Mouse (Mus musculus) lung, postnatal 0 days (tissue): ENCODE measurements around the gene Zbtb42. TPM values are rescaled to one million over a fixed set of nuclear protein-coding genes. Genes with fewer than 3 reads are reported as not detected.
A peak's percentile ranks its signal among the peaks of the same experiment; 100 is the strongest.

ENCODE experiments used
- ATAC-seq: fragments of 200-750 bp; cut with Nextera tagmentation; 2 replicates; pipeline ENCODE4 v1.8.0; 2017; ENCODE audit warnings: moderate library complexity
- DNase-seq: peaks from one replicate; pipeline ENCODE4 v3.0.0-alpha.2; 2016; ENCODE audit warnings: low spot score
- H3K27ac ChIP-seq: fragments of 300-500 bp; sonication (generic); 2 replicates; pipeline ENCODE4 v1.5.1; 2014; ENCODE audit warnings: antibody characterized with exemption, mild to moderate bottlenecking, low read length, mixed read lengths
- H3K27me3 ChIP-seq: fragments of 300-500 bp; sonication (generic); replicated peaks from 2 replicates; pipeline ENCODE4 v1.6.1; 2014; ENCODE audit warnings: low read length, mixed read lengths; ENCODE audit not compliant: insufficient read depth
- H3K36me3 ChIP-seq: fragments of 300-500 bp; sonication (generic); 2 replicates; pipeline ENCODE4 v1.6.1; 2014; ENCODE audit warnings: low read length, mixed read lengths; ENCODE audit not compliant: insufficient read depth
- H3K4me1 ChIP-seq: fragments of 300-500 bp; sonication (generic); 2 replicates; pipeline ENCODE4 v1.6.1; 2014; ENCODE audit warnings: antibody characterized with exemption, low read depth, low read length, mixed read lengths; ENCODE audit not compliant: insufficient read depth
- H3K4me2 ChIP-seq: fragments of 300-500 bp; sonication (generic); replicated peaks from 2 replicates; pipeline ENCODE4 v1.6.1; 2014; ENCODE audit warnings: low read depth, mild to moderate bottlenecking, low read length, moderate library complexity, mixed read lengths
- H3K4me3 ChIP-seq: fragments of 300-500 bp; sonication (generic); 2 replicates; pipeline ENCODE4 v1.5.1; 2014; ENCODE audit warnings: low read depth, low read length
- H3K9ac ChIP-seq: fragments of 300-500 bp; sonication (generic); replicated peaks from 2 replicates; pipeline ENCODE4 v1.6.1; 2014; ENCODE audit warnings: low read depth, mild to moderate bottlenecking
- H3K9me3 ChIP-seq: fragments of 300-500 bp; sonication (generic); 2 replicates; pipeline ENCODE4 v1.6.1; 2016; ENCODE audit warnings: low read length, mixed read lengths
- CTCF ChIP-seq: IDR thresholded peaks from 2 replicates; pipeline ENCODE4 v1.5.1; 2016; ENCODE audit warnings: antibody characterized with exemption, mild to moderate bottlenecking
- EP300 ChIP-seq: IDR thresholded peaks from 2 replicates; pipeline ENCODE4 v1.6.1; 2016; ENCODE audit warnings: antibody characterized with exemption, mild to moderate bottlenecking, control low read depth
- WGBS: fragments of 180-500 bp; shearing (Covaris S2); extraction: QIAGEN DNeasy Blood & Tissue Kit; methylation state at CpG from one replicate; pipeline ENCODE4 v1.1.7; 2014; 5-methylcytosine and 5-hydroxymethylcytosine counted together
- polyA plus RNA-seq: library from polyadenylated mRNA; unstranded; fragments of >200 nt; fragmentation: Nextera tagmentation; extraction: Ambion mirVana; gene quantifications from 2 replicates; pipeline ENCODE4 v1.2.1, GENCODE M21; 2015

The Zbtb42 gene
- polyA plus RNA-seq, 1 experiment from 2014 or later = 14.0 TPM

GRCm38 (mm10) chr12:112671891-112672290, 6.7 kb upstream of the Zbtb42 start:
- no peak for DNase-seq
- H3K27me3 ChIP-seq = no peaks in the 10 kb centered on the region
- no peak for ATAC-seq
- no peaks in the 10 kb centered on the region for H3K9me3 ChIP-seq
- 52% methylated on average over 7 of the region's 7 CpGs for WGBS
- 0 out of 2 replicates have a peak overlapping the region, but pooled peaks have one; percentile 20 for H3K27ac ChIP-seq
- TF ChIP-seq CTCF (peak; percentile 59), EP300 (no peak)
- peaks cover 13% of the 10 kb centered on the region for H3K36me3 ChIP-seq
- 0 out of 2 replicates have a peak overlapping the region, but pooled peaks have one; percentile 5 for H3K9ac ChIP-seq
- H3K4me1 ChIP-seq = peaks cover 45% of the 10 kb centered on the region
- H3K4me3 ChIP-seq = no peak overlapping the region
- peak overlapping the region; percentile 90 for H3K4me2 ChIP-seq

GRCm38 (mm10) chr12:112672744-112673575, 5.7 kb upstream of the Zbtb42 start:
- Histone ChIP-seq H3K36me3 (peaks cover 13% of the 10 kb centered on the region), H3K27ac (peak overlapping the region; percentile 97), H3K4me1 (peaks cover 37% of the 10 kb centered on the region), H3K27me3 (no peaks in the 10 kb centered on the region), H3K9me3 (no peaks in the 10 kb centered on the region), H3K9ac (peak overlapping the region; percentile 98), H3K4me3 (peak overlapping the region; percentile 93), H3K4me2 (peak overlapping the region; percentile 90)
- 3% methylated on average over 21 of the region's 21 CpGs for WGBS
- TF ChIP-seq EP300 (no peak), CTCF (peak; percentile 42)
- DNase-seq (peak; percentile 83), ATAC-seq (peak; percentile 30)

- ATAC-seq (peak; percentile 25), DNase-seq (peak; percentile 55)
- Histone ChIP-seq H3K4me1 (peaks cover 33% of the 10 kb centered on the region), H3K9me3 (no peaks in the 10 kb centered on the region), H3K27ac (peak overlapping the region; percentile 97), H3K4me3 (peak overlapping the region; percentile 93), H3K4me2 (peak overlapping the region; percentile 90), H3K9ac (peak overlapping the region; percentile 98), H3K27me3 (no peaks in the 10 kb centered on the region), H3K36me3 (peaks cover 9% of the 10 kb centered on the region)
- TF ChIP-seq EP300 (no peak), CTCF (no peak)
- WGBS = 0% methylated on average over 30 of the region's 68 CpGs
Measured at GRCm38 (mm10) chr12:112673576-112674091, 5.0 kb upstream of the Zbtb42 start.

GRCm38 (mm10) chr12:112674132-112675011, 4.3 kb upstream of the Zbtb42 start, which contains the start of gene Akt1:
Akt1 (minus strand) TSS chr12:112674884.
- TF ChIP-seq EP300 (no peak), CTCF (no peak)
- DNase-seq (peak; percentile 77), ATAC-seq (peak; percentile 25)
- WGBS = under 1% methylated on average over 30 of the region's 70 CpGs
- H3K9ac ChIP-seq = peak within 1 kb of the TSS; percentile 98
- H3K9me3 ChIP-seq = no peaks in the 10 kb centered on the region
- peak within 1 kb of the TSS; percentile 97 for H3K27ac ChIP-seq
- no peaks in the 10 kb centered on the region for H3K27me3 ChIP-seq
- peak within 1 kb of the TSS; percentile 93 for H3K4me3 ChIP-seq
- H3K36me3 ChIP-seq = peaks cover 7% of the 10 kb centered on the region
- peaks cover 32% of the 10 kb centered on the region for H3K4me1 ChIP-seq
- H3K4me2 ChIP-seq = peak within 1 kb of the TSS; percentile 90

- no peaks in the 10 kb centered on the region for H3K27me3 ChIP-seq
- TF ChIP-seq EP300 (no peak), CTCF (peak; percentile 93)
- peak overlapping the region; percentile 97 for H3K27ac ChIP-seq
- WGBS = 21% methylated on average over 18 of the region's 18 CpGs
- no peaks in the 10 kb centered on the region; the same call in 1 of the 2 replicates for H3K36me3 ChIP-seq
- H3K4me1 ChIP-seq = peaks cover 29% of the 10 kb centered on the region
- 0 out of 2 replicates have a peak overlapping the region, but pooled peaks have one; percentile 93 for H3K4me3 ChIP-seq
- H3K4me2 ChIP-seq = peak overlapping the region; percentile 90
- ATAC-seq (peak; percentile 25), DNase-seq (peak; percentile 93)
- no peak overlapping the region for H3K9ac ChIP-seq
- no peaks in the 10 kb centered on the region for H3K9me3 ChIP-seq
Measured at GRCm38 (mm10) chr12:112675245-112676035, 3.2 kb upstream of the Zbtb42 start.
